Mouse (Mus musculus): Measurements from ENCODE around the gene Olfr10.

The Olfr10 gene

GRCm38 (mm10) chr11:49329686-49330085 lies 25.1 kb downstream of the Olfr10 start:
- no peak for DNase-seq

- no peak for DNase-seq
Measured at GRCm38 (mm10) chr11:49334888-49335287, 30.3 kb downstream of the Olfr10 start, which contains the start of gene Olfr1390. TSS of gene Olfr1390 (plus strand) at chr11:49335188.

DNA sequence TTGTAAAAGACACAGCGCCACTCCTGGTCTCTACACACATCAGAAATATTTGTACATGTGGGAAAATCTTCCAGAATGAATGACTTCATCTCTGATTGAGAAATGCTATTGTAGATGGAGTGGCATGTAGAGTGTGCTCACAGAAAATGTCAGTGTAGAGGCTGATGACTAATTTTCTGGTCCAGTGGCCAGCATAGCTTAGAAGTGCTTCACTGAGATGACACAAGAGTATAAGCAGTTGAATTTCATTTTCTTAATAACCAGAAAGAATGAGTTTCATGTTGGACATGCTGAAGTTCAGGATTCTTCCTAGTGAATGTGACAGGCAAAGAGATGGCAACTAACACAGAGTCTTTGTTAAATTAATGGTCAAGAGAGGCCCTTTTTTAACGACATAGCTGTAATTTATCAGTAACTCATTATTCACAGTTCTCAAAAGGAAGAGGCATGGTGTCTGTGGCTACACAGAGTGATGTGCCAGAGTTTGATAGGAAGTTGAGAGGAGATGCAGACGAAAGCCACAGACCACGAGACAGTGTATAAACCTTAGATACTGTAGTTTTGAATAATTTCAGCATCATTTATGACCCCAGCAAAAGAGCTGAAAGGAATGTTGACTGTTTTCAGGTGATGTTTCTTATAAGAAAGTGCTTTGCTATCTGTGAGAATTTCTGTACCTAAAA lies 32.8 kb downstream of the Olfr10 start:
- no peak for DNase-seq
